Mouse (Mus musculus): ENCODE results near the gene Tmco3. TPM values are rescaled to one million over a fixed set of nuclear protein-coding genes. Genes with fewer than 3 reads are reported as not detected.

The Tmco3 gene
- total RNA-seq, 2 experiments from 2014 or later = 7.1 to 9.4 TPM

DNA sequence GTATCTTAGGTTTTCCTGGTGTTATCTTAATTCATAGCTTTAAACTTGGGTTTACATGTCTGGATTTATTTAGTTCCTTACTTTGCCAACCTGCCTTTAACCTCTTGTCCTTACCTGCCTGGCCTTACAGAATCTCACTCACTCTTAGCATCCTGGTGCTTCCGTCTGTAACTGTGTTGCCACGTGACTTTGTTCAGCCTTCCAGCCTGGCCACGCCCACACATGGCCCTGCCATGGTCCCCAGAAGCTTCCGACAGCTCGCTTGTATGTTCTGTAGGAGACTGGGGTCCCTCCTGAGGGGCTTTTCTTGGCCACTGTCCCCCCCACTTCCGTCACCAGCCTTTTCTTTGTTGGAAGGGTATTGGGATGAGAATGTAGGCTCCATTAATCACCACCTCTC is 68.2 kb downstream of the Tmco3 start:
- no peak for ATAC-seq (replicated peaks; ENCODE audit: low FRiP score, poor library complexity, severe bottlenecking)

DNA sequence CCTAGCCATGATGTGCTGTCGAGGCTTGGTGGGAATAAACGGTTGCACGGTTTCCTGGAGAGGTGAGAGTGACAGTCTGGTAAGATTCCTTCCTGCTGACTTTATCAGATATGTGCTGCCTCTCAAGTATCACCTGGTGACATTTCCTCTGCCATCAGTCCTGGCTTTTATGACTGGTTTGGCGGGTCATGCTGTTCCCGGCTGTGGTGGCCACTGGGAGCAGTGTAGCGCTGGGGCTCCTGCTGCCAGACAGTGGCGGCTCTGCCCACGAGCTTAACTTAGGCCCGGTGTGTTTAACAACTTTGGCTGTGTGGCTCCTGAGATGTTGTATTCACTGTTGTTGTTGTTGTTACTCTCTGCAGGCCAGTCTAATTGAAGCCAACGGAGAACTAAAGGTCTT is 68.7 kb downstream of the Tmco3 start:
- no peak for ATAC-seq (replicated peaks; ENCODE audit: low FRiP score, poor library complexity, severe bottlenecking)

DNA sequence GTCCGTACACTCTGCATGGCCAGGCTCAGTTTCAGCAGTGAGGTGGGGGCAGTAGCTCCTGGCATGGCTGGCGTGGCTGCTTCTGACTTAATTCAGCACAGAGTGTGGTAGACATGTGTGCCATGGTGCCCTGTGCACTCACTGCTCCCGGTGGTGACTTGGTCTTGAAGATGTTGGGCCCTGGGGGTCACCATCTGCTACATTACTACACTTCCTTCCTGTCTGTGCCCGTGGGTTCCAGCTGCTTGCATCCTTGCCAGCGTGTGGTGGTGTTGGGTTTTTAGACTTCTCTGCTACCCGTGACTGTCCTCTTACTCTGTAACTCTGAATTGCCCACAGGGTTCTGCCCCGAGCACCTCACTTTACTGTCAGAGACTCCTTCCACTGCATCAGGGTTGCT is 72.2 kb downstream of the Tmco3 start:
- ATAC-seq (replicated peaks; ENCODE audit: low FRiP score, poor library complexity, severe bottlenecking) = no peak

DNA sequence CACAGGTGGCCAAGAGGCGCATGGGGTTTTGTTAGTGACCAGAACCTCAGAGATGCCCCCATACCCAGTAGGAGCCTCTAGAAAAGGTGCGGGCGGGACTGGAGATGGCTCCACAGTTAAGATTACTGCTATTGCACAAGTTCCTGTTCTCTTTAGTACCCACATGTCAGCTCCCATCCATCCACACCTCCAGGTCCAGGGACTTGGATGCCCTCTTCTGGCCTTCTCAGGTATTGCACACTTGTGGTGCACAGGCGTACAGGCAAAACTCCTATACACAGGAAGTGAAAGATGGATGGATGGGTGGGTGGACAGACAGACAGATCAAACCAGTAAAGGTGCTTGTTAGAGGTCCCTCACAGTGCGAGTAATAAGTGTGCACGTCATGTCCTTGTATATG is 73.9 kb downstream of the Tmco3 start:
- ATAC-seq (replicated peaks; ENCODE audit: low FRiP score, poor library complexity, severe bottlenecking) = no peak

Other genes with a start within 250 kb of the Tmco3 start
- not detected in 2 replicates for gene Proz, start 227.3 kb upstream of the Tmco3 start, total RNA-seq (2015; ENCODE audit: low replicate concordance)
- not detected in 2 replicates for gene Proz, start 227.3 kb upstream of the Tmco3 start, total RNA-seq (2017; ENCODE audit: low replicate concordance)
- 7.5 and 8.6 TPM in 2 replicates for gene Pcid2, start 182.7 kb upstream of the Tmco3 start, total RNA-seq (2015; ENCODE audit: low replicate concordance)
- 7.8 and 12.1 TPM in 2 replicates for gene Pcid2, start 182.7 kb upstream of the Tmco3 start, total RNA-seq (2017; ENCODE audit: low replicate concordance)
- gene Cul4a, start 182.6 kb upstream of the Tmco3 start, total RNA-seq (2015; ENCODE audit: low replicate concordance) = 390 and 405 TPM in 2 replicates
- gene Cul4a, start 182.6 kb upstream of the Tmco3 start, total RNA-seq (2017; ENCODE audit: low replicate concordance) = 552 and 664 TPM in 2 replicates
- gene Lamp1, start 129.0 kb upstream of the Tmco3 start, total RNA-seq (2015; ENCODE audit: low replicate concordance) = 101 and 131 TPM in 2 replicates
- 103 and 130 TPM in 2 replicates for gene Lamp1, start 129.0 kb upstream of the Tmco3 start, total RNA-seq (2017; ENCODE audit: low replicate concordance)
- gene Grtp1, start 87.6 kb upstream of the Tmco3 start, total RNA-seq (2015; ENCODE audit: low replicate concordance) = 5.0 and 6.3 TPM in 2 replicates
- 1.6 and 4.3 TPM in 2 replicates for gene Grtp1, start 87.6 kb upstream of the Tmco3 start, total RNA-seq (2017; ENCODE audit: low replicate concordance)
- not detected in 2 replicates for gene Adprhl1, start 34.0 kb upstream of the Tmco3 start, total RNA-seq (2015; ENCODE audit: low replicate concordance)
- gene Adprhl1, start 34.0 kb upstream of the Tmco3 start, total RNA-seq (2017; ENCODE audit: low replicate concordance) = 0.43 TPM in 1 of 2 replicates, not detected in the other
- gene Dcun1d2, start 59 bp upstream of the Tmco3 start, total RNA-seq (2015; ENCODE audit: low replicate concordance) = 0.42 and 9.2 TPM in 2 replicates
- gene Dcun1d2, start 59 bp upstream of the Tmco3 start, total RNA-seq (2017; ENCODE audit: low replicate concordance) = 4.2 and 5.4 TPM in 2 replicates
- gene Tfdp1, start 50.6 kb downstream of the Tmco3 start, total RNA-seq (2015; ENCODE audit: low replicate concordance) = 90.5 and 105 TPM in 2 replicates
- gene Tfdp1, start 50.6 kb downstream of the Tmco3 start, total RNA-seq (2017; ENCODE audit: low replicate concordance) = 73.9 and 76.0 TPM in 2 replicates
- gene Atp4b, start 108.6 kb downstream of the Tmco3 start, total RNA-seq (2015; ENCODE audit: low replicate concordance) = not detected in 2 replicates
- gene Atp4b, start 108.6 kb downstream of the Tmco3 start, total RNA-seq (2017; ENCODE audit: low replicate concordance) = not detected in 2 replicates
- gene Grk1, start 116.9 kb downstream of the Tmco3 start, total RNA-seq (2015; ENCODE audit: low replicate concordance) = not detected in 2 replicates
- 0.28 and 0.34 TPM in 2 replicates for gene Grk1, start 116.9 kb downstream of the Tmco3 start, total RNA-seq (2017; ENCODE audit: low replicate concordance)
- not detected in 2 replicates for gene Tmem255b, start 147.0 kb downstream of the Tmco3 start, total RNA-seq (2015; ENCODE audit: low replicate concordance)
- gene Tmem255b, start 147.0 kb downstream of the Tmco3 start, total RNA-seq (2017; ENCODE audit: low replicate concordance) = not detected in 2 replicates
- gene Gas6, start 206.3 kb downstream of the Tmco3 start, total RNA-seq (2015; ENCODE audit: low replicate concordance) = not detected in 2 replicates
- gene Gas6, start 206.3 kb downstream of the Tmco3 start, total RNA-seq (2017; ENCODE audit: low replicate concordance) = 0.09 and 3.1 TPM in 2 replicates